Mouse (Mus musculus) heart, embryonic 12.5 days (tissue): Measurements from ENCODE around the gene A330070K13Rik. TPM values are rescaled to one million over a fixed set of nuclear protein-coding genes. Genes with fewer than 3 reads are reported as not detected.

Source experiments
- ATAC-seq: fragments of 200-750 bp; cut with Nextera tagmentation; 2 replicates; pipeline ENCODE4 v1.8.0; 2017; ENCODE audit warnings: moderate TSS enrichment, moderate library complexity; ENCODE audit not compliant: insufficient number of reproducible peaks, low FRiP score
- H3K27ac ChIP-seq: fragments of 300-500 bp; sonication (generic); 2 replicates; pipeline ENCODE4 v1.5.1; 2016; ENCODE audit warnings: mild to moderate bottlenecking, moderate library complexity; ENCODE audit not compliant: poor library complexity, severe bottlenecking
- H3K27me3 ChIP-seq: fragments of 300-500 bp; sonication (generic); replicated peaks from 2 replicates; pipeline ENCODE4 v1.6.1; 2016; ENCODE audit warnings: mild to moderate bottlenecking, moderate library complexity
- H3K36me3 ChIP-seq: fragments of 300-500 bp; sonication (generic); 2 replicates; pipeline ENCODE4 v1.6.1; 2016; ENCODE audit warnings: mild to moderate bottlenecking, moderate library complexity
- H3K4me1 ChIP-seq: fragments of 300-500 bp; sonication (generic); replicated peaks from 2 replicates; pipeline ENCODE4 v1.6.1; 2016; ENCODE audit warnings: mild to moderate bottlenecking
- H3K4me2 ChIP-seq: fragments of 300-500 bp; sonication (generic); 2 replicates; pipeline ENCODE4 v1.6.1; 2016; ENCODE audit warnings: mild to moderate bottlenecking, moderate library complexity
- H3K4me3 ChIP-seq: fragments of 300-500 bp; sonication (generic); 2 replicates; pipeline ENCODE4 v1.5.1; 2016; ENCODE audit warnings: mild to moderate bottlenecking
- H3K9ac ChIP-seq: fragments of 300-500 bp; sonication (generic); 2 replicates; pipeline ENCODE4 v1.6.1; 2016; ENCODE audit warnings: mild to moderate bottlenecking, moderate library complexity
- H3K9me3 ChIP-seq: fragments of 300-500 bp; sonication (generic); replicated peaks from 2 replicates; pipeline ENCODE4 v1.6.1; 2016; ENCODE audit warnings: mild to moderate bottlenecking, moderate library complexity
- WGBS: fragments of 180-500 bp; shearing (Covaris S2); methylation state at CpG from one replicate; pipeline ENCODE4 v1.1.7; 2016; 5-methylcytosine and 5-hydroxymethylcytosine counted together
- polyA plus RNA-seq: library from polyadenylated mRNA; unstranded; fragments of >200 nt; fragmentation: Nextera tagmentation; extraction: Ambion mirVana; gene quantifications from 2 replicates; pipeline ENCODE4 v1.2.1, GENCODE M21; 2016

A330070K13Rik gene
- polyA plus RNA-seq, 1 experiment from 2014 or later = not detected

- H3K9me3 ChIP-seq = no peaks in the 10 kb centered on the region; the same call in 1 of the 2 replicates
- no peak overlapping the region for H3K9ac ChIP-seq
- WGBS = 65% methylated on average over 2 of the region's 2 CpGs
- H3K4me1 ChIP-seq = no peaks in the 10 kb centered on the region
- no peaks in the 10 kb centered on the region for H3K27me3 ChIP-seq
- H3K4me2 ChIP-seq = no peak overlapping the region
- ATAC-seq = no peak
- peaks cover 30% of the 10 kb centered on the region for H3K36me3 ChIP-seq
- H3K27ac ChIP-seq = no peak overlapping the region
- no peak overlapping the region for H3K4me3 ChIP-seq
Measured at GRCm38 (mm10) chr5:130329889-130330288, 54.5 kb downstream of the A330070K13Rik start.

Other genes starting within 250 kb of the A330070K13Rik start
- 4.8 and 5.1 TPM in 2 replicates for gene Kctd7, start 239.8 kb downstream of the A330070K13Rik start, polyA plus RNA-seq
- gene Rabgef1, start 212.8 kb downstream of the A330070K13Rik start, polyA plus RNA-seq = 25.0 and 27.7 TPM in 2 replicates
- 41.5 and 43.6 TPM in 2 replicates for gene Tmem248, start 167.6 kb downstream of the A330070K13Rik start, polyA plus RNA-seq
- gene Sbds, start 129.1 kb downstream of the A330070K13Rik start, polyA plus RNA-seq = 62.8 and 65.3 TPM in 2 replicates
- gene Tyw1, start 129.0 kb downstream of the A330070K13Rik start, polyA plus RNA-seq = 17.7 and 18.9 TPM in 2 replicates
- gene Caln1, start 15.2 kb downstream of the A330070K13Rik start, polyA plus RNA-seq = 0.03 TPM in 1 of 2 replicates, not detected in the other